21 mouse cellular contexts compared by ENCODE assay signal in the genomic region with DNA sequence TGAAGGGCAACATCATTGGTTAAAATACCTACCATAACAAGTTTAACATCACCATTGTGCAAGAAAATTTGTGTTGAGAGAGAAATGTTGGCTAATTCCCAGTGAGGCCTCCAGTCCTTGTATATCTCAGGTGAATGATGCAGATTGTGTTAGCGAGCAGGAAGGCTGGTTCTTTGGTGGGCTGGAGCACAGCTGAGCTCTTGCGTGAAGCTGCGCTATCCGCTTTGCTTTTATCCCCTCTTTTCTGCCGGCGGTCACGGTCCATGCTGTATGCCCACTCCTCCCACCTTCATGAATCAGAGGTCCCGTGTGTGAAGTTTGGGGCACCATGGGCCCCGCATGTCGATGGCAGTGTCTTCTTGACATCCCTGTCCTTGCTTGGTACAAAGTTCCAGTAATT. TPM values are rescaled to one million over a fixed set of nuclear protein-coding genes. Genes with fewer than 3 reads are reported as not detected.
DNase-seq lines count a peak whose midpoint lies in the region; ATAC-seq and TF ChIP-seq lines count a peak whose summit lies in the region.
"Had no signal": no experiment of that assay in that cellular context is flagged by ENCODE, and none has a peak within 500 bp of the region (broad histone marks: within the 10 kb centered on the region; RNA-seq: fewer than 3 reads in every experiment).

No protein-coding gene starts in this region.

- H3K36me3 ChIP-seq in heart, embryonic 10.5 days: peaks cover 9% of the 10 kb centered on the region; the same call in 1 of the 2 replicates
- peaks cover 8% of the 10 kb centered on the region for H3K36me3 ChIP-seq in intestine, embryonic 14.5 days (ENCODE audit: control insufficient read depth, insufficient read depth, low read length)
- H3K36me3 ChIP-seq in intestine, postnatal 0 days (ENCODE audit: control insufficient read depth, insufficient read depth): no peaks in the 10 kb centered on the region; the same call in 1 of the 2 replicates
- H3K36me3 ChIP-seq: forebrain, embryonic 12.5 days had no signal

- H3K4me3 ChIP-seq in heart, embryonic 10.5 days: no peak overlapping the region
- H3K4me3 ChIP-seq in intestine, embryonic 14.5 days (ENCODE audit: low read depth, low read length): no peak overlapping the region
- H3K4me3 ChIP-seq in intestine, postnatal 0 days (ENCODE audit: low read depth, low read length): no peak overlapping the region
- H3K4me3 ChIP-seq: embryonic facial prominence, embryonic 13.5 days; embryonic facial prominence, embryonic 15.5 days; erythroblast, embryonic 14.5 days; forebrain, embryonic 10.5 days; forebrain, embryonic 12.5 days had no signal

- H3K27ac ChIP-seq in heart, embryonic 10.5 days: no peak overlapping the region
- no peak overlapping the region for H3K27ac ChIP-seq in intestine, embryonic 14.5 days (ENCODE audit: low read depth)
- no peak overlapping the region for H3K27ac ChIP-seq in intestine, postnatal 0 days (ENCODE audit: low read depth, low read length)
- H3K27ac ChIP-seq: embryonic facial prominence, embryonic 13.5 days; embryonic facial prominence, embryonic 15.5 days; forebrain, embryonic 10.5 days; forebrain, embryonic 12.5 days had no signal

- no peak for TF ChIP-seq CTCF in intestine, postnatal 0 days (IDR thresholded peaks at IDR 0.05; ENCODE audit: low read depth)

- H3K4me2 ChIP-seq in intestine, embryonic 14.5 days (ENCODE audit: low read length): no peak overlapping the region
- H3K4me2 ChIP-seq in intestine, postnatal 0 days (replicated peaks; ENCODE audit: low read depth): no peak overlapping the region
- H3K4me2 ChIP-seq: embryonic facial prominence, embryonic 13.5 days; embryonic facial prominence, embryonic 15.5 days; forebrain, embryonic 12.5 days had no signal

- no peak for ATAC-seq in intestine, embryonic 14.5 days (replicated peaks; ENCODE audit: low FRiP score, low TSS enrichment, low read depth)
- no peak for ATAC-seq in intestine, postnatal 0 days
- ATAC-seq: forebrain, embryonic 14.5 days; forebrain, embryonic 16.5 days had no signal

- DNase-seq in heart, embryonic 10.5 days (ENCODE audit: low spot score): peak; percentile 53
- no peak for DNase-seq in heart, adult 18-20 months
- DNase-seq in intestine, embryonic 14.5 days (ENCODE audit: low spot score): peak; percentile 42
- DNase-seq: adrenal gland, adult 2 months; adrenal gland, postnatal 10 days; adrenal gland, postnatal 25 days; cerebellum, adult 11 months; cerebellum, adult 18-20 months; cerebellum, adult 8-10 months; cerebellum, adult 9-11 months; cerebellum, postnatal 36 days; embryo, embryonic 11 days had no signal

- H3K9me3 ChIP-seq in heart, embryonic 10.5 days: no peaks in the 10 kb centered on the region
- H3K9me3 ChIP-seq in intestine, embryonic 14.5 days (ENCODE audit: control insufficient read depth, low read length): no peaks in the 10 kb centered on the region
- H3K9me3 ChIP-seq in intestine, postnatal 0 days (ENCODE audit: control insufficient read depth): no peaks in the 10 kb centered on the region
- H3K9me3 ChIP-seq: embryonic facial prominence, embryonic 15.5 days; forebrain, embryonic 10.5 days; forebrain, embryonic 12.5 days had no signal

- 93% methylated on average over 10 of the region's 10 CpGs for WGBS in heart, embryonic 10.5 days
- WGBS in intestine, embryonic 14.5 days: 96% methylated on average over 10 of the region's 10 CpGs
- WGBS in intestine, postnatal 0 days: 95% methylated on average over 10 of the region's 10 CpGs

- H3K9ac ChIP-seq in intestine, embryonic 14.5 days (ENCODE audit: low read length): no peak overlapping the region
- no peak overlapping the region for H3K9ac ChIP-seq in intestine, postnatal 0 days (ENCODE audit: low read depth, low read length)
- H3K9ac ChIP-seq: embryonic facial prominence, embryonic 13.5 days; embryonic facial prominence, embryonic 15.5 days; forebrain, embryonic 12.5 days had no signal

- no peaks in the 10 kb centered on the region for H3K27me3 ChIP-seq in heart, embryonic 10.5 days (ENCODE audit: insufficient read depth, poor library complexity, severe bottlenecking)
- H3K27me3 ChIP-seq in intestine, embryonic 14.5 days (replicated peaks; ENCODE audit: control insufficient read depth, insufficient read depth, low read length): no peaks in the 10 kb centered on the region
- no peaks in the 10 kb centered on the region for H3K27me3 ChIP-seq in intestine, postnatal 0 days (replicated peaks; ENCODE audit: control insufficient read depth, insufficient read depth, low read length)
- H3K27me3 ChIP-seq: embryonic facial prominence, embryonic 13.5 days; embryonic facial prominence, embryonic 15.5 days; forebrain, embryonic 12.5 days had no signal

- H3K4me1 ChIP-seq in heart, embryonic 10.5 days: peaks cover 22% of the 10 kb centered on the region
- peaks cover 9% of the 10 kb centered on the region for H3K4me1 ChIP-seq in intestine, embryonic 14.5 days (replicated peaks; ENCODE audit: control insufficient read depth, insufficient read depth, low read length)
- no peaks in the 10 kb centered on the region for H3K4me1 ChIP-seq in intestine, postnatal 0 days (replicated peaks; ENCODE audit: control insufficient read depth, insufficient read depth, low read length)

RNA-seq across cellular contexts. Expression of gene A930033H14Rik, which starts 2.9 kb away (rescaled TPM):
- polyA plus RNA-seq in heart, embryonic 10.5 days (2016; fragmentation: Nextera tagmentation; extraction: Ambion mirVana): 1.7 and 1.9 TPM in 2 replicates
- total RNA-seq in heart, adult 18-20 months (2021): under 1 TPM; 0.72 to 0.85 TPM
- polyA plus RNA-seq in intestine, embryonic 14.5 days (2014; fragmentation: Nextera tagmentation; extraction: Ambion mirVana): 2.7 and 2.8 TPM in 2 replicates
- 1.0 and 1.4 TPM in 2 replicates for polyA plus RNA-seq in intestine, postnatal 0 days (2015; fragmentation: Nextera tagmentation; extraction: Ambion mirVana)
- total RNA-seq: MEL had no signal
- polyA plus RNA-seq: erythroblast, embryonic 14.5 days had no signal

RNA-seq across cellular contexts. Expression of gene Rhobtb1, which starts 58.8 kb away (rescaled TPM):
- polyA plus RNA-seq in heart, embryonic 10.5 days (2016; fragmentation: Nextera tagmentation; extraction: Ambion mirVana): 26.6 and 28.4 TPM in 2 replicates
- 100 to 1,000 TPM in 1 of 2 experiments, 10 to 100 TPM in 1; 98.0 to 172 TPM for total RNA-seq in heart, adult 18-20 months (2021)
- polyA plus RNA-seq in intestine, embryonic 14.5 days (2014; fragmentation: Nextera tagmentation; extraction: Ambion mirVana): 26.1 and 31.4 TPM in 2 replicates
- 11.3 and 13.2 TPM in 2 replicates for polyA plus RNA-seq in intestine, postnatal 0 days (2015; fragmentation: Nextera tagmentation; extraction: Ambion mirVana)
- total RNA-seq: MEL had no signal

Comparison
In these comparisons a context has a peak if more than half of its experiments do, and no peak if none do; other contexts are left out.
1. DNase-seq: peak in heart, embryonic 10.5 days (single experiment) and intestine, embryonic 14.5 days (single experiment); none in heart, adult 18-20 months (0 of 2).